Mouse (Mus musculus): ENCODE measurements around the gene Syn3.

- TF ChIP-seq CTCF (IDR thresholded peaks at IDR 0.05; ENCODE audit: low read depth, low read length) (peak; percentile 93), POLR2A (IDR thresholded peaks at IDR 0.05; ENCODE audit: insufficient read depth, low read length) (no peak)
These were observed 406.8 kb downstream of the Syn3 start for GRCm38 (mm10) chr10:86091919-86092318.

All from ES-Bruce4 (cell line).